Mouse (Mus musculus): ENCODE results near the gene Mrc1. TPM values are rescaled to one million over a fixed set of nuclear protein-coding genes. Genes with fewer than 3 reads are reported as not detected.
A peak's percentile ranks its signal among the peaks of the same experiment; 100 is the strongest.
"Not testable (repeated sequence)": the region's sequence is repeated elsewhere in the genome, so short reads cannot be mapped to it uniquely, and the experiment has no call there.

Gene Mrc1
- 6.1 and 7.5 TPM in 2 replicates for polyA plus RNA-seq (2015; fragmentation: Nextera tagmentation; extraction: Ambion mirVana)

DNA sequence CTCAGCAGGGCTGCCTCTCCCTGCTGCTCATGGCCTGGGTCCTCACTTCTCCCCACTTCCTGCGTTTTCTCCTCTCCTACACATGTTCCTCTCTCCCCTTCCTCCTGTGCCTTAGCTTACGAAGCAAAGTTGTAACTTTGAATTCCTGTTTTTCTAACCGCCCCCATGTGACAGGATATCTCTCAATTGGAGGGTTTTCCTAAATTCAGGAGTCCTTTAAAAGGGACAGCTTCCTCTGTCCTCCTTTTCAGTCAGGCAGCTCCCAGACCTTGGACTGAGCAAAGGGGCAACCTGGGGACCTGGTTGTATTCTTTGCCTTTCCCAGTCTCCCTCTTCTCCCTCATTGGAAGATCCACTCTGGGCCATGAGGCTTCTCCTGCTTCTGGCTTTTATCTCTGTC is at the start of gene Mrc1:
TSS of gene Mrc1 (plus strand) at position 244 of the 400 bp plus-strand sequence.
- Histone ChIP-seq H3K27me3 (no peaks in the 10 kb centered on the region), H3K4me1 (replicated peaks) (no peaks in the 10 kb centered on the region), H3K4me2 (no peak within 1 kb of the TSS), H3K9me3 (replicated peaks) (no peaks in the 10 kb centered on the region), H3K36me3 (no peaks in the 10 kb centered on the region), H3K9ac (no peak within 1 kb of the TSS), H3K4me3 (replicated peaks) (peak within 1 kb of the TSS; percentile 27), H3K27ac (no peak within 1 kb of the TSS)
- ATAC-seq (ENCODE audit: low read depth) (no peak), DNase-seq (no peak)
- 23% methylated on average over 3 of the region's 3 CpGs for WGBS (ENCODE audit: insufficient replicate concordance)

DNA sequence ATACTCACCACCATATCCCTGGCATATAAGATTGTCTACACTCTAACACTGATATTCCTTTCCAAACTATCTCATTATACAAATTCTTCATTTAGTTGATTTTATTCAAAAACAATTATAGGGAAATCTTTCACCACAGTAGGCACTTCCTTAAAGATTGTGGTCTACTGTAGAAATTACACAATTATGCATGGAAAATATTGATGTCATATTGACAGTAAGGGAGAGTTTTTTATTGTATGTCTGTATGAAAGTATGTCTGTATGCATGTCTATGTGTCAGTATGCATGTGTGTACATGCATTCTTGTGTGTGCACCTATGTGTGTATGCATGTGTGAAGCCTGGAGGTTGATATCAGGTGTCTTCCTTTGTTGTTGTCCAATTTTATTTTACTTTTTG is 44.8 kb upstream of the Mrc1 start:
- Histone ChIP-seq H3K9me3 (replicated peaks) (no peaks in the 10 kb centered on the region), H3K4me2 (no peak overlapping the region), H3K4me3 (replicated peaks) (no peak overlapping the region), H3K27ac (no peak overlapping the region), H3K27me3 (no peaks in the 10 kb centered on the region), H3K36me3 (no peaks in the 10 kb centered on the region), H3K9ac (no peak overlapping the region), H3K4me1 (replicated peaks) (no peaks in the 10 kb centered on the region)
- ATAC-seq (ENCODE audit: low read depth): no peak
- DNase-seq: no peak

DNA sequence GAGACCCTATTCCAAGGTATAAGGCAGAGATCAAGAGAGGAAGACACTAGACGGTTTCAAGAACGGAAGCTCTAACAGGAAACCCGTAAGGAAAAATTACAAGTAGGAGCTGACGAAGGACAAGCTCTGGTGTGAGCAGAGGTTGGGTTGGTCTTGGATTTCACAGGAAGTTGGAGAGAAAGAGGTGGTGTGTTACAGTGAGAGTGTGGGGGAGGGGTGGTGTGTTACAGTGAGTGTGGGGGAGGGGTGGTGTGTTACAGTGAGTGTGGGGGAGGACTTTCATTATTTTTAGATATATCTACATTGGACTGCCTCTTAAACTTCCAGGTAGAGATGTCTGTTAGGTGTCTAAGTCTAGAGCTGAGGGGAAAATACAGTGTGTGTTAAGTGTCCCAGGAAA is 38.5 kb upstream of the Mrc1 start:
- DNase-seq (peak; percentile 3), ATAC-seq (ENCODE audit: low read depth) (peak; percentile 50; the same call in 1 of the 2 replicates)
- 20% methylated on average over 4 of the region's 4 CpGs for WGBS (ENCODE audit: insufficient replicate concordance)
- Histone ChIP-seq H3K4me3 (replicated peaks) (no peak overlapping the region), H3K9ac (no peak overlapping the region), H3K4me1 (replicated peaks) (peaks cover 25% of the 10 kb centered on the region), H3K4me2 (peak overlapping the region; percentile 26; the same call in 1 of the 2 replicates), H3K9me3 (replicated peaks) (no peaks in the 10 kb centered on the region), H3K27ac (no peak overlapping the region), H3K36me3 (no peaks in the 10 kb centered on the region), H3K27me3 (no peaks in the 10 kb centered on the region)

DNA sequence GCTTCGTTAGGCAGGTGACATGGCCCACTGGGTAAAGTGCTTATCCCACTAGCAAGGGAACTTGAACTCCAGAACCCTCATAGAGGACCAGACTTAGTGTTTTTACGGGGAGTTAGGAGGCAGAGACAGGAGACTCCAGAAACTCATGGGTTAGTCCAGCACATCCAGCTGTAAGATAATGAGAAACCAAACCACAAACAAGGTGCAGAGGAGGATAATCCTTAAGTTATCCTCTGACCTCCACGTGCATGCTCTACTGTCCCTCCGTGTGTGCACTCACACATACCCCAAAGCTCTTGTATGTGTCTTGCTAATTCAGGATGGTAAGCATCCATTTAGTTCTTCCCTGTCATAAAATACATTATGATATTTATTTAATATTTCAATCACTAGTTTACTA is 37.6 kb upstream of the Mrc1 start:
- H3K27me3 ChIP-seq: no peaks in the 10 kb centered on the region
- H3K36me3 ChIP-seq: no peaks in the 10 kb centered on the region
- no peak for DNase-seq
- no peak overlapping the region for H3K27ac ChIP-seq
- peak; percentile 68 for ATAC-seq (ENCODE audit: low read depth)
- no peak overlapping the region for H3K4me2 ChIP-seq
- 28% methylated on average over 4 of the region's 4 CpGs for WGBS (ENCODE audit: insufficient replicate concordance)
- no peak overlapping the region for H3K9ac ChIP-seq
- H3K9me3 ChIP-seq (replicated peaks): no peaks in the 10 kb centered on the region
- H3K4me3 ChIP-seq (replicated peaks): no peak overlapping the region
- peaks cover 25% of the 10 kb centered on the region for H3K4me1 ChIP-seq (replicated peaks)

DNA sequence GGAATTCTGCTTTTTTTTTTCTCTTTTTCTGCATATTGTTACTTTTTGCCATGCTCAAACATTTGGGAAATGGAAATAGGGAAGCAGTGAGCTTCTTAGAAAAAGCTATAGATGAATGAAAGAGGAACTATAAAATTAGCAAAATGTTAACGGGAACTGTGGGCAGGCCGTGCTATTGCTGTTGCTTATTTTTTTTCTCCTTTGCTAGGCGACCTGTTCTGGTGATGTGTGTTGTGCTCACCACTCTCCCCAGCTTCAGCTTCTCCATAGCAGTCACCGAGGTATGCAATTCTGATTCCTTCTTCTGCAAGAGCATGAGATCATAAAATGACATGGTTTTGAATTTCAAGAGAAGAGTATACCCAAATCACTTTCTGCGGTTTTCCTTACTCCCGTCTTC is 37.1 kb upstream of the Mrc1 start:
- Histone ChIP-seq H3K4me2 (no peak overlapping the region), H3K9ac (no peak overlapping the region), H3K27ac (no peak overlapping the region), H3K9me3 (replicated peaks) (no peaks in the 10 kb centered on the region), H3K36me3 (no peaks in the 10 kb centered on the region), H3K4me3 (replicated peaks) (no peak overlapping the region), H3K4me1 (replicated peaks) (peaks cover 25% of the 10 kb centered on the region), H3K27me3 (no peaks in the 10 kb centered on the region)
- ATAC-seq (ENCODE audit: low read depth) (no peak), DNase-seq (no peak)
- WGBS (ENCODE audit: insufficient replicate concordance): 36% methylated on average over 6 of the region's 6 CpGs

DNA sequence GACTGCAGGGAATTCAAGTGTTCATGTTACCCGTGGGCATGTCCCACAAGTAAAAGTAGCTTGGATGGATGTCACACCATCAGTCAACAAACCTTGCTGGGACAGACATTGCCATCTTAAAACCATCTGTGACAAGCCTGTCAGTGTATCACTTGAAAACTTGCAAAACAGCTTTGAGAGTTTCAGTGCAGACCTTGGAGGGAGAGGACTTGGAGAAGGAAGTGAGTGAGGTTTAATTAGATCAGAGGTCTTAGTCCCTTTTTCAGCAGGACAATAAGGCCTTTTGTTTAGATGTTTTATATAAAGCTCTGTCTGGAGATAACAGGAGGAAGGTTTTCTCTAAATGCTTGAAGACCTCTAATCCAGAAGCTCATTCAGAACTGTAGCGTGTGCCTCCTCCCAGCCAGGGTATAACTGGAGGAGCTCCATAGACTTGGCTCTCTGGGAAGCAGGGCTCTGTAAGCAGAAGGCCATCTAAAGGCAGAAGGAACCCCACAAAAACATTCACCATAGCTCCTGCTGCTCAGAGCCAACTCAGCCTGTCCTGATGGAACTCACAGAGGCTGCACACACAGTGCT is 30.8 kb upstream of the Mrc1 start:
- H3K27me3 ChIP-seq; H3K9me3 ChIP-seq (replicated peaks); DNase-seq; H3K4me1 ChIP-seq (replicated peaks); H3K4me3 ChIP-seq (replicated peaks); H3K9ac ChIP-seq; ATAC-seq (ENCODE audit: low read depth); H3K4me2 ChIP-seq; H3K27ac ChIP-seq; H3K36me3 ChIP-seq: not testable (repeated sequence)
- WGBS (ENCODE audit: insufficient replicate concordance): 40% methylated on average over 1 of the region's 2 CpGs

DNA sequence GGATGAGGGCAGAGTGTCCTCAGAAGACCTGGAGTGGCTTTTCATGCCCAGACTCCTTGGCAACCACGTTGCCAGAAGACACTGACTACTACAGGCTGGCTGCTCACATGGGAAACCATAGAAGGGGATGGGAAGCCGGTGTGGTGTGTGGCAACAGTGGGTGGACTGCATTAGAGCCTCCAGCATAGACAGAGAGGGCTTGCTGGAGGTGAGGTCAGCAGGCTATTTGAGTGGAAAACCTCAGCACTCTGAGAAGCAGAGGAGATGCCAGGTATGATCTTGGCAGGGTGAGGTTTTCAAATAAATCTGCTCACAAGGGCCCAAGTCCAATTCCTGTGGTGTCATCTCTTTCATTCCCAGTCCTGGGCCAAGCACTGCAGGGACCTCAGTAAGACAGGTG is 29.6 kb upstream of the Mrc1 start:
- 21% methylated on average over 2 of the region's 2 CpGs for WGBS (ENCODE audit: insufficient replicate concordance)
- Histone ChIP-seq H3K27me3 (no peaks in the 10 kb centered on the region), H3K4me3 (replicated peaks) (no peak overlapping the region), H3K4me1 (replicated peaks) (no peaks in the 10 kb centered on the region), H3K9ac (no peak overlapping the region), H3K36me3 (no peaks in the 10 kb centered on the region), H3K27ac (no peak overlapping the region), H3K4me2 (no peak overlapping the region), H3K9me3 (replicated peaks) (no peaks in the 10 kb centered on the region)
- no peak for ATAC-seq (ENCODE audit: low read depth)
- DNase-seq: no peak

DNA sequence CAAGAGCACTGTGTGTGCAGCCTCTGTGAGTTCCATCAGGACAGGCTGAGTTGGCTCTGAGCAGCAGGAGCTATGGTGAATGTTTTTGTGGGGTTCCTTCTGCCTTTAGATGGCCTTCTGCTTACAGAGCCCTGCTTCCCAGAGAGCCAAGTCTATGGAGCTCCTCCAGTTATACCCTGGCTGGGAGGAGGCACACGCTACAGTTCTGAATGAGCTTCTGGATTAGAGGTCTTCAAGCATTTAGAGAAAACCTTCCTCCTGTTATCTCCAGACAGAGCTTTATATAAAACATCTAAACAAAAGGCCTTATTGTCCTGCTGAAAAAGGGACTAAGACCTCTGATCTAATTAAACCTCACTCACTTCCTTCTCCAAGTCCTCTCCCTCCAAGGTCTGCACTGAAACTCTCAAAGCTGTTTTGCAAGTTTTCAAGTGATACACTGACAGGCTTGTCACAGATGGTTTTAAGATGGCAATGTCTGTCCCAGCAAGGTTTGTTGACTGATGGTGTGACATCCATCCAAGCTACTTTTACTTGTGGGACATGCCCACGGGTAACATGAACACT is 28.2 kb upstream of the Mrc1 start:
- not testable (repeated sequence) for H3K9ac ChIP-seq; ATAC-seq (ENCODE audit: low read depth); H3K4me1 ChIP-seq (replicated peaks); H3K27ac ChIP-seq; H3K9me3 ChIP-seq (replicated peaks); H3K4me3 ChIP-seq (replicated peaks); H3K4me2 ChIP-seq; DNase-seq; H3K27me3 ChIP-seq; H3K36me3 ChIP-seq
- 33% methylated on average over 1 of the region's 2 CpGs for WGBS (ENCODE audit: insufficient replicate concordance)

DNA sequence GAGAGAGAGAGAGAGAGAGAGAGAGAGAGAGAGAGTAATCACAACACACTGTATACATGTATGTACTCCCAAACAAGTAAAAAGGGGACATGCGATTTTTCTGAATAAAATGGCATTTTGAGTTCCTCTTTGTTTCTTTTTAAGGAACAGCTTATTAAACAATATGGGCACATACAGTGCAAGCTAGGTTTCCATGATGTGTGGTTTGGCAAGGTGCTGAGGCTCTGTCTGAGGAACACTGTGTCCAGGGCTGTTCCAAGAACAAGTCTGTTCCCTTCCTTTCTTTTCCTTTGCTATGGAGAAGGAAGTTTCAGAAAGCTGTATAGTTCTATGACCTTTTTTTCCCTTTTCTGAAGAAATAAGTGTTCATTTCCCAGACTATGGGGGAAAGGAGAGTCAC is 24.9 kb upstream of the Mrc1 start:
- no peak overlapping the region for H3K9ac ChIP-seq
- no peaks in the 10 kb centered on the region for H3K36me3 ChIP-seq
- no peak overlapping the region for H3K4me2 ChIP-seq
- H3K27me3 ChIP-seq: no peaks in the 10 kb centered on the region
- no peaks in the 10 kb centered on the region for H3K4me1 ChIP-seq (replicated peaks)
- WGBS (ENCODE audit: insufficient replicate concordance): 50% methylated on average over 1 of the region's 1 CpGs
- no peaks in the 10 kb centered on the region for H3K9me3 ChIP-seq (replicated peaks)
- DNase-seq (no peak), ATAC-seq (ENCODE audit: low read depth) (no peak)
- H3K4me3 ChIP-seq (replicated peaks): no peak overlapping the region
- no peak overlapping the region for H3K27ac ChIP-seq

DNA sequence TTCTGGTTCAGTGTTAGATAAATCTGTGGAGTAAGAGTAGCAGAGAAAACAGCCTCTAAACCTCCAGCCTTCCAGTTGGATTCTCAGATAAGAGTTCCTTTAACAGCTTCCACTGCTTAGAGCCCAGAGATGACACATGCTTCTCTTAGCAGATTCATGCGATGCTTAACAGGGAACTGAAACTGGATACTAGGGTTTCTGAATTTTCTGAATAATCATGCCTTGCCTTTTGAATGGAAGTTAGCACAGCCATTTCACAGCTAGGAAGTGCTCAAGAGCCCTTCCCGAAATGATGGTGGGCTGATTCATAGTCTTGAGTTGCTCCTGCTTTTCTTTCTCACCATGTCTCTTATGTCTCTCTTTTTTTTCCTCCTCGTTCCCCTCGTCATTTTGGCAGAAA is 22.4 kb upstream of the Mrc1 start:
- ATAC-seq (ENCODE audit: low read depth) (no peak), DNase-seq (no peak)
- Histone ChIP-seq H3K4me2 (no peak overlapping the region), H3K36me3 (no peaks in the 10 kb centered on the region), H3K9ac (no peak overlapping the region), H3K4me3 (replicated peaks) (no peak overlapping the region), H3K27ac (no peak overlapping the region), H3K4me1 (replicated peaks) (no peaks in the 10 kb centered on the region), H3K9me3 (replicated peaks) (no peaks in the 10 kb centered on the region), H3K27me3 (no peaks in the 10 kb centered on the region)
- 58% methylated on average over 4 of the region's 4 CpGs for WGBS (ENCODE audit: insufficient replicate concordance)

DNA sequence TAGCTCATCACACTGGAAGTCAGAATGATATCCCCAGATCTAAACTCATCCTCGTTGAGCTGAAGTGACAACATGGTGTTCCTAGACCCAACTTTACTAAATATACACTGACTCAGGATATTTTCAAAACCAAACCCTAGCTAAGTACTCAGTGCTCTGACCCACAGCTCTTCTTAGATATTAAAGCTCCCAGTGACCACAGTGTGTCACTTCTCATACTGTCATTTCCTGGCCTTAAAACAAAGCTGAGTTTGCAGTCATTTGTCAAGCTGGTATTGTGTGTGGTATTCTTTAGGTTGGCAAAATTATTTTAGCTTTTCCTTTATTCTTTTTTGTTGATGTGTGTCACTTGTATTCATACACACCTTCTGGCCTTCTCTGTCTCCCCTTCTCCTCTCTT is 18.5 kb upstream of the Mrc1 start:
- no peaks in the 10 kb centered on the region for H3K9me3 ChIP-seq (replicated peaks)
- H3K4me3 ChIP-seq (replicated peaks): no peak overlapping the region
- ATAC-seq (ENCODE audit: low read depth): no peak
- WGBS (ENCODE audit: insufficient replicate concordance): 49% methylated on average over 1 of the region's 1 CpGs
- H3K9ac ChIP-seq: no peak overlapping the region
- no peak overlapping the region for H3K4me2 ChIP-seq
- no peaks in the 10 kb centered on the region for H3K4me1 ChIP-seq (replicated peaks)
- H3K27ac ChIP-seq: no peak overlapping the region
- H3K27me3 ChIP-seq: no peaks in the 10 kb centered on the region
- H3K36me3 ChIP-seq: no peaks in the 10 kb centered on the region
- DNase-seq: no peak

DNA sequence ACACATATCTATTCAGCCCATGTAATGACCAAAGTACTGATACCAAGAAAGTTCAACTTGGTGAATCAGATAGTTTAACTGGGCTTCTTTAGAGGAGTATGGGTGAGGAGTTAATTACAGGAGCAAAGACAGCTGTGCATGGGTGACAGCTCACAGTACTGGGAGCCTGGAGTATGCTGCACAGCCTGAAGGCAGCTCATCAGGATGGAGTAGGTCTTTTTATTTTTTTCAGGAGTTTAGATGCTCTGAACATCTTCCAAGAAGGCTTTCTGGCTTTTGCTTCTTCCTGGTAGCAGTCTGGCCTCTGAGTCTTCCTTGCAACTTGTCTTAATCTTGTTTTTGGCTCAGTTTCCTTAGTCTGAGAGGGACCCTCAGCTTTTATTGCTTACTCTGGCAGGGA is 17.6 kb upstream of the Mrc1 start:
- ATAC-seq (ENCODE audit: low read depth) (no peak), DNase-seq (no peak)

More for the DNA sequence above, 17.6 kb upstream of the Mrc1 start:
- Histone ChIP-seq H3K36me3 (no peaks in the 10 kb centered on the region), H3K4me1 (replicated peaks) (no peaks in the 10 kb centered on the region), H3K9me3 (replicated peaks) (no peaks in the 10 kb centered on the region), H3K9ac (no peak overlapping the region), H3K27me3 (no peaks in the 10 kb centered on the region), H3K27ac (no peak overlapping the region), H3K4me3 (replicated peaks) (no peak overlapping the region), H3K4me2 (no peak overlapping the region)

All from liver, embryonic 13.5 days (tissue).